Mouse (Mus musculus) myocyte (in vitro differentiated cells): Measurements from ENCODE around the gene Zfpl1.

Experiments used
- MAX ChIP-seq: IDR thresholded peaks from one replicate; pipeline ENCODE4 v1.6.1; 2011; ENCODE audit warnings: low read depth, mild to moderate bottlenecking, control low read depth
- MYOD1 ChIP-seq, 3 experiments: IDR thresholded peaks; one replicate each; pipeline ENCODE4 v1.6.1; 2011; ENCODE audit warnings: control low read depth in 2 of 3, low read depth in 2 of 3, mild to moderate bottlenecking in 2 of 3, moderate library complexity in 1 of 3; ENCODE audit not compliant: insufficient read length in 2 of 3, control insufficient read depth in 1 of 3
- POLR2A ChIP-seq: IDR thresholded peaks from one replicate; pipeline ENCODE4 v1.6.1; 2011; ENCODE audit warnings: low read depth, mild to moderate bottlenecking, control low read depth, moderate library complexity; ENCODE audit not compliant: insufficient read length
- POLR2AphosphoS2 ChIP-seq: IDR thresholded peaks from one replicate; pipeline ENCODE4 v1.6.1; 2011; ENCODE audit warnings: low read depth, control low read depth; ENCODE audit not compliant: insufficient read length
- REST ChIP-seq: IDR thresholded peaks from one replicate; pipeline ENCODE4 v1.6.1; 2011; ENCODE audit warnings: mild to moderate bottlenecking, control low read depth, moderate library complexity; ENCODE audit not compliant: insufficient read depth, insufficient read length
- TCF12 ChIP-seq: IDR thresholded peaks from one replicate; pipeline ENCODE4 v1.6.1; 2011; ENCODE audit warnings: mild to moderate bottlenecking, control low read depth; ENCODE audit not compliant: poor library complexity, insufficient read depth, severe bottlenecking
- TCF3 ChIP-seq: IDR thresholded peaks from one replicate; pipeline ENCODE4 v1.6.1; 2011; ENCODE audit warnings: low read depth, control low read depth; ENCODE audit not compliant: insufficient read length
- USF1 ChIP-seq: IDR thresholded peaks from one replicate; pipeline ENCODE4 v1.6.1; 2011; ENCODE audit warnings: low read depth, mild to moderate bottlenecking, control low read depth, moderate library complexity

DNA sequence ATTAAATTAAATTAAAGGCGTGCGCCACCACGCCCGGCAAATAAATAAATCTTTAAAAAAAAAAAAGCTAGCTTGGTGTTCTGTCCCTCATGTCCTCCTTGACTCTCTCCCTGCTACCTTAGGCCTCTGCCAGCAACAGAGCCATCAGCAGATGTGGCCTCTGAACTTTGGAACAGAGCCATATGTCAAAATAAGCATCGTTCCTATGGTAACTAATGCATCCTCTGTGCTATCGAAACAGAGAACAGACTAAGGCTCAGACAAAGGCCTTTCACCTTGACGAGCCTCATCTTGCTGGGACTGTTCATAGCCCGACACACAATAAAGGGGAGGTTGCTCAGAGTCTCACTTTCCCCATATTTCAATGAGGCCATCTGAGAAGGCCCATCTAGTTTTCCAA lies 38.6 kb upstream of the Zfpl1 start:
- TF ChIP-seq POLR2A: no peak
- no peak for TF ChIP-seq MAX
- no peak for TF ChIP-seq USF1
- TF ChIP-seq POLR2AphosphoS2: no peak
- no peak for TF ChIP-seq MYOD1 (IDR thresholded peaks at IDR 0.05; ENCODE audit: control insufficient read depth in 1 of 3, insufficient read length in 2 of 3, low read depth in 2 of 3)
- TF ChIP-seq TCF3: no peak
- no peak for TF ChIP-seq REST
- TF ChIP-seq TCF12: no peak
